Mouse (Mus musculus) adrenal gland, adult 8-10 months (tissue): Measurements from ENCODE around the gene Kcng1. TPM values are rescaled to one million over a fixed set of nuclear protein-coding genes. Genes with fewer than 3 reads are reported as not detected.

Experiments
- DNase-seq: peaks from one replicate; pipeline ENCODE4 v3.0.0; 2022
- total RNA-seq, 4 experiments: library from RNA; stranded (reverse); gene quantifications; 2 replicates each; pipeline ENCODE4 v1.2.4; 2022

Gene Kcng1
- total RNA-seq = under 1 TPM in 1 of 4 experiments, not detected in 3; 0.08 TPM

GRCm38 (mm10) chr2:168281582-168281981, at the start of gene Kcng1:
Gene Kcng1 (minus strand): TSS chr2:168281736.
- DNase-seq = no peak

DNA sequence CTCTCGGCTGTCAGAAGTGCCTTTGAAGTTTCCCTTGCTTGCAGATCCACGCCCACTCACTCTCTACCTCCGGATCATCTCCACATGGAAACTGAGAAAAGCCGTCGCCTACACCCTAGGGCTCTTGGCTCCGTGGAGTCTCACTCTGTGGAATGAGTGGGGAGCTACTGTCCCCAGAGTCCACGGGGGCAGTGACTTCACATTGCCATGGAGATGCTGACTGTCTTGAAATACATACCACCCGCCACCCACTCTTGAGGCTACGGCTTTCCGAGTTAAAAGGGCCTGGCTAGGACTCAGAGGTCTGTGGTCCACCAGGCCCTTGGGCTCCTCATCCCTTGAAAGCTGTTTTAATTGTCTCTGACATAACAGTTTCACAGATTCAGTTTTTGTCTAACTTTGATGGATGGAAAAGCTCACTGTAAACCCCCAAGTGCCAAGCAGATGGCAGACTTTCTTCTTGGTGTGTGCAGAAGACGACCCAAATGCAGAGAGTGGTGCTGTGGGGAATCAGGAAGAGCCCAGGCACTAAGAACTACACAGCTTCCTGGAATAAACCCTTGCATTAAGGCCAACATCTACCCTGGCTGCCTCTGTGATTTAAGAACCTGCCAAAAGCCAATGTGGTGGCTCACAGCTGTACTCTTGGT, 49.0 kb upstream of the Kcng1 start:
- no peak for DNase-seq

DNA sequence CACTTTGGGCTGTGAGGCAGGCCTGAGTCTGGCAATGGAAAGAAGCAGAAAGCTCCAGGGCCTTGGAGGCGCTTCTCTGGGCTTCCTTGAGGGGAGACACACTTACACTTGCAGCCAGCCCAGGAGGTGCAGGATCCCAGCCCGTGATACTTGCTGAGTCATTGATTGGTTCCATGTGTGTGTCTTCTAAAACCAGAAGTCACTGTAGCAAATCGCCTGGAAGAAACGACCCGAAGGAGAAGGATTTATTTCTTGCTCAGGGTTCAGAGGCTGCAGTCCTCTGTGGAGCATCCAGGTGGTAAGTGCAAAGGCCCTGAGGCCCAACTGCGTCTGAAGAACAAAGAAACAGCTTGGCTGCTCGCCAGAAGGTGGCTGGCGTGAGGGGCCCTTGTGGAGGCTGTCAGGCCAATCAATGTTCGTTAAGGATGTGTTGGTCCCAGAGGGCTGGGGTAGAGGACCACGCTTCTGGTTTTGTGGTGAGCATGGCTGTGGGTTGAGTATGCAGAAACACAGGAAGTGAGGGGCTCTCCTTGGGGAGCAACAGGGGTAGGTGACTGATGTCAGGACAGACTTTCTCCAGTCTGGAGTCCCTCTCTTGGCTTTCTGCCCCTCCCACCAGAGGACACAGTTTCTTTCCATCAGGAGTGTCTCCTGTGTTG, 40.3 kb upstream of the Kcng1 start:
- no peak for DNase-seq

DNA sequence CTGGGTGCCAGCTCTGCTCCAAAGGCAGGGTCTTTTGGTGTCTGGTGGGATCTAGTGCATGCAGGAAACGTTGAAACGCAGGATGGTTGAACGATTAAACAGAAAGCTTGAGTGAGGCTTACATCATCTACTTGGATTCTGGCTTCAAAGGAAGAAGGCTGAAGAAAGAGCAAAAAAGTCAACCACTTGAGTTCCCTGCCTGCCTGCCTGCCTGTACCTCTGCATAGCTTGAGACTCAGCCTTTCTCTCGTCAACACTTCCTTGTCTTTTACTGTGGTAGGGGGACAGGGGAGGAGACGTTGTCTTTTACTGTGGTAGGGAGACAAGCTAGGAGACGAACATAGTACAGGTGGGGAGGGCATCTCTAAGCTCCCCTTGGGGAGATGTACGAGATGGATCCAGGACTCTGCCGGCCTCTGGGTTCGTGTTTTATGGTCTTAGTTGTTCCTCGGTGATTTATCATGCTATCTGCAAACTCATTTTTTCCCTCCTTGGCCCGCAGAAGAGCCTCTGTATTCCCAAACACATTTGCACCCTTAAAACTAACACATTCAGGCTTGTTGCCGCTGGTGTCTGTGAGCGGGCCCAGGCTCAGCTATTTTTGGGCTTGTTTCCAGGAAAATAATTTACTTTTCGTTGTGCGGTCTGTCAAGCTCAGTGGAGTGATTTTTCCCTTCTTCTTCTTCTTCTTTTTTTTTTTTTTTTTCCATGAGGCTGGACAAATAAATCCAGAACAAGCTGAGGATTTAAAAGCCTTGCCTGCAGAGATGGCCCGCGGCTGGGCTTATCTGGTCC, 39.0 kb upstream of the Kcng1 start:
- no peak for DNase-seq

- DNase-seq = no peak
Observed at GRCm38 (mm10) chr2:168314646-168315446, 33.3 kb upstream of the Kcng1 start.

DNA sequence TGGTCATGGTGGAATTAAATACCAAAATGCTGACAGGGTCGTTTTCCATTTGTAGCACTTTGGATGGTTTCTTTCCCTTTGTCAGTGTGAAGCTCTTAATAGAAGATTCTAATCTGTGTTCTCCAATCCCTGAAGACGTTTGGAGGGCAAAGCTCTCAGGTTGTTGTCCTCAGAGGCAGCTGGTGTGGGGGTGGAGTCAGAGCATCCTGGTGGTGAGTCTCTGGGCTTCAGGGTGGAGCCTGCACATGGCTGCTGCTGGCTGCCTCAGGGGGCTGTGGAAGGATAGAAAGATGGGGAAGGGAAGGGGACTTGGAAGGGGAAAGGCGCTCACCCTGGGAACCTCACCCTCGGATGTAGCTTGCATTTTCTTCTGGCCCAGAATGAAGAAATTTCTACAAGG, 31.0 kb upstream of the Kcng1 start:
- DNase-seq = no peak

DNA sequence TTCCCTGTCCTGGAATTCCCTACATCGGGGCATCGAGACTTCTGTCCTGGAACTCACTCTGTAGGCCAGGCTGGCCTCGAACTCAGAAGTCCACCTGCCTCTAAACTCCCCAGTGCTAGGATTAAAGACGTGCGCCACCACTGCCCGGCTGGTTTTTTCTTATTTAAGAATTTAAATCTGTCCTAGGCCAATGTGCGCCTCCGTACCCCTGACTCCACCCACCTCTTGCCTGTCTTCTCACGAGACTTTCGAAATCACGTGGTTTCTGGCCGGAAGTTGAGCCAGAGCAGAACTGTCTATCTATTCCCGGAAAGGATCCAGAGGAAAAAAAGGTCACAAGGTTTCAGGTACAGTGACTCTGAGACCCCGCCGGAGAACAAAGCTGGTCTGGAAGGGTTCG, 29.5 kb upstream of the Kcng1 start:
- no peak for DNase-seq

DNA sequence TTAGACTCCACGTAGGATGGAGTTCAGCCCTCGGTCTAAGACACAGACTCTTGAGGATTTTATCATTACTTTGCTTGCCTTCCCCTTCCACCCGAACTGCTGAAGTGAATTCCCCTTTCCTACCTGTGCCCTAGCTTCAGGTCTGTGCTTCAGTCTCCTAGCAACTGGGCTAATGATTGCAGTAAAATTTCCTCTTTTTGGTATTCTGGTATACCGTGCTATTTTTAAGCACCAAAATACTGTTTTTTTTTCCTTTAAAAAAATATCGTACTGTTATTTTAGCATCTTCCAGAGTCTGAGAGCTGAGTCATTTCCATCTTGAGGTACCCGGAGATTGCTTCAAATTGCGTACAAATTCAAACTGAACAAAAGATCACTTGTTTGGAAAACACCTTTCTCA, 27.4 kb upstream of the Kcng1 start:
- DNase-seq = no peak

DNA sequence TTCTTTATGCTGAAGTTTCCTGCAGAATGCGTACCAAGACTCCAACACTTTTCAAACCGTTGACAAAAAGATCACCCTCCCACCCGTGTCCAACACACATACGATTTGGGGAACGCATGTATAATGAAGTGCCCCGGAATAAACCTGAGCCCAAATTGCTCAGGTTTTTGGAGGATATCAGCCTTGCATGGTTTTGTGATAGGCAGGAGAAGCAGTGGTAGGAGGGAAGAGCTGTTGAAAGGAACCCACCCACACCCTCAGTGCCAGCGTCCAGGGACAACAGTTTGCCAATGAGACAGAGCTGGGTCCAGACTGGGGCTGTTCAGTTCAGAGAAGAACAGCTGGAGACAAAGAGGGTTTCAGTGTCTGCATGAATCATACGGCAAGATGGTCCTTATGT, 18.1 kb upstream of the Kcng1 start:
- DNase-seq = no peak

DNA sequence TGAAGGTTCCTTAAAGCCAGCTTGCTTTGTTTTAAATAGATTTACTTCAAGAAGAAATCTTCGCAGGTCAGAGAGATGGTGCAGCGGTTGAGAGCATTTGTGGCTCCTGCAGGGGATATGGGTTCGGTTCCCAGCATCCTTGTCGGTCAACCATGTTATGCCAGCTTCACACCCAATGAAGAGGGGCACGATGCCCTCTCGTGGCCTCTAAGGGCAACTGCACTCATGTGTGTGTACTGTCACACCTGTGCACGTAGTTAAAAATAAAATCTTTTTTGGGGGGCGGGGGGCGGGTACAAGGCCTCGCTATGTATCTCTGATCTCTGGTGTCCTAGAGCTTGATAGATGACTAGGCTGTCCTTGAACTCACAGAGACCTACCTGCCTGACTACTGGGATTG, 15.0 kb upstream of the Kcng1 start:
- no peak for DNase-seq

GRCm38 (mm10) chr2:168292521-168292920, 11.0 kb upstream of the Kcng1 start:
- DNase-seq = no peak

- no peak for DNase-seq
Observed at GRCm38 (mm10) chr2:168292041-168292440, 10.5 kb upstream of the Kcng1 start.

DNA sequence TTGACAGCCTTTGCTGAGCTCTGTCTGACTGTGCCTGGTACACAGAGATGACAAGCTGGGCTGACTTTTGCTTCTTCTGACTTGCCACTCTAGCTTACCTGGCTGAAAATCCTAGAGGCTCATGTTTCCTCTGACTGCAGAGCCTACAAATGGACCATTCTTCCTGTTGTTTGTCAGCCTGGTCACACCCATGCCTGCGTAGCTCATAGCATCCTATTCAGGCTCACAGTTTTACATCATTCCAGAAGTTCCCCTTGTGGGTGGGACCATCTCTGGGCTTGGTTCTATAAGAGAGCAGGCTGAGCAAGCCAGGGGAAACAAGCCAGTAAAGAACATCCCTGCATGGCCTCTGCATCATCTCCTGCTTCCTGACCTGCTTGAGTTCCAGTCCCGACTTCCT, 8.3 kb upstream of the Kcng1 start:
- DNase-seq = no peak

DNA sequence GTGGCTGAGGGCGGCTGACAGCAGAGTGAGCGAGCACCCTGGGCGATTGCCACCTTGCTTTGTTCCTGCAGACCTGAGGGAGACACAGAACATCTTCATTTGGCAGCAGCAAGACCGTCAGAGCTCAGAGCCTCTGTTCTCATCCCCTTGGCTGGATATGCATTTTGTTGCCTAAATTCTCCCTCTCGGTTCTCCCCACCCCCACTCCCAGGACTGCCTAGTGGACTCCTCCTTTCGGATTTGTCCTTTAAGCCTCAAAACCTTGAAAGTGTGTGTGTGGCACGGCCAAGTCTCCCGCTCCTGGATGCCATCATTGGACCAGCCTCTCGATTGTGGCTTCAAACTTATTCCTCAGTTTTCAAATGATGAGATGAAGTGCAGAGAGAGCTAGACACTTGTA, 7.5 kb upstream of the Kcng1 start:
- no peak for DNase-seq

- no peak for DNase-seq
Observed at GRCm38 (mm10) chr2:168286987-168287386, 5.5 kb upstream of the Kcng1 start.

GRCm38 (mm10) chr2:168285143-168285542, 3.6 kb upstream of the Kcng1 start:
- DNase-seq = no peak

DNA sequence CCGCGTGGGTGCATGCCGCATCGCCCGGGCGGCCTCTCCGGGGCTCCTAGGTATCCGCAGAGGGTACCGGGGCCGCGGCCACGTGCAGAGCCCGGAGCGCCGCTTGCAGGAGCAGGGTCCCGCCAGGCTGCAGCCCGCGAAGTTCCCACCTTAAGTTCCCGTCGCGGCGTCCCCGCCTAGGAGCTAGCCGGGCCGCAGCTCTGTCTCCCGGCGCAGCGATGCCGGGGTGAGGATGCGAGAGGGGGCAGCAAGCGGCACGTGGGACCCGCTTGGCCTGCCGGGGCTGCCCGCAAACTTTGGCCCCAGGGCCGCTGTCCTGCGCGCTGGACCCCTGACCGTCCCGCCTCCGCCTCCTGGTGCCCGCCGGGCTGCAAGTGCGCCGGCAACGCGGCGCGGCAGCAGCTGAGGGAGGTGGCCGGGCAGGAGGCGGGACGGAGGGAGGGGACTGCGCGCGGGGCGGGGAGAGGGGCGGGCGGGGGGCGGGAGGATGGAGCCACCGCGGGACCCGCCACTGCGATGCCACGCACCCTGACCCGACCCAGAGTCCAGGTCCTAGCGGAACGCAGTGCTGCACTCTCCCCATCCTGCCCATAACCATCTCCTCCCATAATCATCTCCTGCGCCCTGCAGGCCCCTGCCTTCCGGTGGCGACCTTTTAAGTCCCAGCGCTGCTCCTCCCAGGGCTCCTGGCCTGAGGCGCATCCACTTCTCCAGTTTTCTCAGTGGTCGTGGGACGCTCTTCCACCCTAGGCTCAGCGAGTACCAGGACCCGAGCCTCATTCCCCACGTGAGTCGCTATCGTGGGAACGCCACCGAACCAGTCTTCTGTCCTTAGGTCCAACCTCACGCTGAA, 581 bp downstream of the Kcng1 start:
- no peak for DNase-seq

- DNase-seq = no peak
Observed at GRCm38 (mm10) chr2:168274374-168274935, 7.1 kb downstream of the Kcng1 start.

DNA sequence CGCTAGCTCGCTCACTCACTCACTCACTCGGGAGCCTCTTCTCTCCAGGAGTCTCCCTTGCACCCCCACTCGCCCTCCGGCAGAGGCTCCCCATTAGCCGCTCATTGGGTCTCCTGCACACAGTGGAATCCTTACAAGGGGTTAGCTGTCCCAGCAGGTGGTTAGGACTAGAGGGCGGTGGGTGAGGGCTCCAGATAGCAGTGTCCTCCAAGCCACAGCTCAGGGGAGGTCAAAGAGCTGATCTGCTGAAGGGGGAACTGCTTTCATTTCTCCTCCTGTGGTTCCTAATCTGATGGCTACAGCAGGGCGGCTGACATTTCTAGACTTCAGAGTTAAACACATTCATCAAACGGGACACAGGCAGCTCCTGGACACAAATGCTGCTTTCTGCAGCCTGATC, 8.1 kb downstream of the Kcng1 start:
- no peak for DNase-seq

GRCm38 (mm10) chr2:168268033-168268432, 13.5 kb downstream of the Kcng1 start:
- no peak for DNase-seq

- DNase-seq = no peak
Observed at GRCm38 (mm10) chr2:168260900-168261299, 20.6 kb downstream of the Kcng1 start.

- no peak for DNase-seq
Observed at GRCm38 (mm10) chr2:168260124-168260523, 21.4 kb downstream of the Kcng1 start.
